16 mouse cellular contexts compared by ENCODE assay signal in the genomic region with DNA sequence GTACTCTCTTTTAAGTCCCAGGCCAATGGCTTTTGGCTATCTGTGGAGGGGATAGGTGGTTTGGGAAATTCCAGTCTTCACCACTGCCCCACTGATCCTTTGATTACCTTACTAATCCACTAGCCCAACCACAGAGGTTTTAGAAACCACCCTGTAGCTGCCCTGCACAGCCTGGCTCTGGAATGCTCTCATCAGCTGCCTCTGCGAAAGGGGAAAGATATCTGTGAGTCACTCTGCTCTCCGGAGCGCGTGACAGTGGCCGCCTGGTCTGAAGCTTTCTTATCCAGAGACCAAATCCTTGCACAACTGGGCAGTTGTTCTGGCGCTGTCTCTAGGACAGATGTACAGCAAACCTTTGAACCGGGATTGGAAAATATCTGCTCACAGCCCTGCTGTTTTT. TPM values are rescaled to one million over a fixed set of nuclear protein-coding genes. Genes with fewer than 3 reads are reported as not detected.
DNase-seq lines count a peak whose midpoint lies in the region; ATAC-seq and TF ChIP-seq lines count a peak whose summit lies in the region.
"Had no signal": no experiment of that assay in that cellular context is flagged by ENCODE, and none has a peak within 500 bp of the region (broad histone marks: within the 10 kb centered on the region; RNA-seq: fewer than 3 reads in every experiment).

No protein-coding gene starts in this region.

- 71% methylated on average over 7 of the region's 7 CpGs for WGBS in intestine, embryonic 16.5 days

- H3K4me2 ChIP-seq in intestine, embryonic 16.5 days (ENCODE audit: low read depth, low read length), result no peak overlapping the region
- H3K4me2 ChIP-seq: embryonic facial prominence, embryonic 12.5 days; hindbrain, embryonic 13.5 days; lung, embryonic 14.5 days; midbrain, embryonic 15.5 days had no signal

- no peaks in the 10 kb centered on the region for H3K27me3 ChIP-seq in intestine, embryonic 16.5 days (replicated peaks; ENCODE audit: control insufficient read depth, insufficient read depth, low read length)
- H3K27me3 ChIP-seq: CH12.LX; embryonic facial prominence, embryonic 12.5 days; hindbrain, embryonic 13.5 days; midbrain, embryonic 15.5 days had no signal

- H3K9ac ChIP-seq in intestine, embryonic 16.5 days (ENCODE audit: low read depth, low read length), result no peak overlapping the region
- H3K9ac ChIP-seq: embryonic facial prominence, embryonic 12.5 days; hindbrain, embryonic 13.5 days; lung, embryonic 14.5 days; midbrain, embryonic 15.5 days had no signal

- no peak for TF ChIP-seq POLR2A in cortical plate, adult 2 months (IDR thresholded peaks at IDR 0.05; ENCODE audit: extremely low read depth, insufficient read depth, low read length)

- H3K27ac ChIP-seq in cortical plate, adult 2 months (ENCODE audit: insufficient read depth, low read length), result peak overlapping the region; percentile 41; the same call in 1 of the 2 replicates
- peak overlapping the region; percentile 67 for H3K27ac ChIP-seq in intestine, embryonic 16.5 days (ENCODE audit: low read length)
- H3K27ac ChIP-seq: embryonic facial prominence, embryonic 12.5 days; hindbrain, embryonic 13.5 days; midbrain, embryonic 15.5 days had no signal

- H3K4me3 ChIP-seq in cortical plate, adult 2 months (ENCODE audit: insufficient read depth, low read length), result no peak overlapping the region
- no peak overlapping the region for H3K4me3 ChIP-seq in intestine, embryonic 16.5 days (ENCODE audit: low read length)
- H3K4me3 ChIP-seq: embryonic facial prominence, embryonic 12.5 days; hindbrain, embryonic 13.5 days; midbrain, embryonic 15.5 days had no signal

- peaks cover 4% of the 10 kb centered on the region; the same call in 1 of the 2 replicates for H3K4me1 ChIP-seq in cortical plate, adult 2 months (ENCODE audit: control insufficient read depth, insufficient read depth, low read length)
- peaks cover 7% of the 10 kb centered on the region for H3K4me1 ChIP-seq in intestine, embryonic 16.5 days (ENCODE audit: control insufficient read depth, insufficient read depth, low read length)

- H3K9me3 ChIP-seq in intestine, embryonic 16.5 days (ENCODE audit: control insufficient read depth, low read length), result no peaks in the 10 kb centered on the region
- H3K9me3 ChIP-seq: midbrain, embryonic 15.5 days had no signal

- ATAC-seq in intestine, embryonic 16.5 days, result peak; percentile 65
- no peak for ATAC-seq in CD4-positive, CD25-positive, alpha-beta regulatory T cell, adult 4 months
- ATAC-seq: midbrain, embryonic 15.5 days had no signal

- intact Hi-C loops in heart, postnatal 14 days (cut with DNase I), result no loop called here

- TF ChIP-seq CTCF in cortical plate, adult 2 months (IDR thresholded peaks at IDR 0.05; ENCODE audit: extremely low read depth, insufficient read depth, low read length), result no peak

- peak; percentile 64 to 68 for DNase-seq in heart, adult 18-20 months
- no peak for DNase-seq in heart, postnatal 14 days
- DNase-seq in MN1 (ENCODE audit: low spot score), result peak; percentile 69
- no peak for DNase-seq in cerebellum, adult 9-11 months
- no peak for DNase-seq in spleen, adult 12 weeks (ENCODE audit: low spot score)
- DNase-seq: cerebellum, adult 18-20 months; kidney, postnatal 10 days; lung, embryonic 14.5 days; thymus, postnatal 36 days had no signal

- H3K36me3 ChIP-seq in intestine, embryonic 16.5 days (ENCODE audit: control insufficient read depth, insufficient read depth, low read length), result peaks cover 7% of the 10 kb centered on the region; the same call in 1 of the 2 replicates

RNA-seq across cellular contexts. Expression of a gene that starts 3.9 kb away (rescaled TPM):
- total RNA-seq in heart, adult 18-20 months (2021), result under 1 TPM in 1 of 2 experiments, not detected in 1; 0.35 TPM
- total RNA-seq in heart, postnatal 14 days (2021), result under 1 TPM in 1 of 2 experiments, not detected in 1; 0.39 TPM
- polyA plus RNA-seq in cortical plate, adult 2 months (2012; rRNA removed), result not detected in 2 replicates
- 0.37 TPM in 1 of 2 replicates, not detected in the other for polyA plus RNA-seq in intestine, embryonic 16.5 days (2015; fragmentation: Nextera tagmentation; extraction: Ambion mirVana)
- polyA plus RNA-seq in CD4-positive, CD25-positive, alpha-beta regulatory T cell, adult 4 months (2017; shearing (Covaris generic)), result not detected
- total RNA-seq: CH12.LX had no signal
- polyA plus RNA-seq: hindbrain, embryonic 13.5 days; lung, embryonic 14.5 days; midbrain, embryonic 15.5 days had no signal

RNA-seq across cellular contexts. Expression of a gene that starts 5.3 kb away (rescaled TPM):
- 10 to 100 TPM; 39.1 to 44.1 TPM for total RNA-seq in heart, adult 18-20 months (2021)
- total RNA-seq in heart, postnatal 14 days (2021), result 10 to 100 TPM; 53.5 to 58.1 TPM
- 158 and 160 TPM in 2 replicates for polyA plus RNA-seq in cortical plate, adult 2 months (2012; rRNA removed)
- 119 and 129 TPM in 2 replicates for polyA plus RNA-seq in intestine, embryonic 16.5 days (2015; fragmentation: Nextera tagmentation; extraction: Ambion mirVana)
- polyA plus RNA-seq in CD4-positive, CD25-positive, alpha-beta regulatory T cell, adult 4 months (2017; shearing (Covaris generic)), result 100 to 1,000 TPM; 114 to 126 TPM

RNA-seq across cellular contexts. Expression of a gene that starts 18.2 kb away (rescaled TPM):
- 100 to 1,000 TPM; 230 TPM for total RNA-seq in heart, adult 18-20 months (2021)
- total RNA-seq in heart, postnatal 14 days (2021), result 100 to 1,000 TPM; 238 to 247 TPM
- polyA plus RNA-seq in cortical plate, adult 2 months (2012; rRNA removed), result 88.9 and 91.2 TPM in 2 replicates
- 1,365 and 1,538 TPM in 2 replicates for polyA plus RNA-seq in intestine, embryonic 16.5 days (2015; fragmentation: Nextera tagmentation; extraction: Ambion mirVana)
- polyA plus RNA-seq in CD4-positive, CD25-positive, alpha-beta regulatory T cell, adult 4 months (2017; shearing (Covaris generic)), result 100 to 1,000 TPM; 162 to 169 TPM

RNA-seq across cellular contexts. Expression of a gene that starts 24.3 kb away (rescaled TPM):
- under 1 TPM; 0.93 to 0.94 TPM for total RNA-seq in heart, adult 18-20 months (2021)
- 1 to 10 TPM; 1.7 to 2.4 TPM for total RNA-seq in heart, postnatal 14 days (2021)
- 0.13 TPM in 2 replicates for polyA plus RNA-seq in cortical plate, adult 2 months (2012; rRNA removed)
- polyA plus RNA-seq in intestine, embryonic 16.5 days (2015; fragmentation: Nextera tagmentation; extraction: Ambion mirVana), result 0.76 TPM in 2 replicates
- not detected for polyA plus RNA-seq in CD4-positive, CD25-positive, alpha-beta regulatory T cell, adult 4 months (2017; shearing (Covaris generic))

RNA-seq across cellular contexts. Expression of a gene that starts 26.6 kb away (rescaled TPM):
- 100 to 1,000 TPM; 133 to 144 TPM for total RNA-seq in heart, adult 18-20 months (2021)
- total RNA-seq in heart, postnatal 14 days (2021), result 100 to 1,000 TPM; 164 to 180 TPM
- polyA plus RNA-seq in cortical plate, adult 2 months (2012; rRNA removed), result 416 and 442 TPM in 2 replicates
- 626 and 641 TPM in 2 replicates for polyA plus RNA-seq in intestine, embryonic 16.5 days (2015; fragmentation: Nextera tagmentation; extraction: Ambion mirVana)
- 100 to 1,000 TPM; 554 to 866 TPM for polyA plus RNA-seq in CD4-positive, CD25-positive, alpha-beta regulatory T cell, adult 4 months (2017; shearing (Covaris generic))

Comparison
In these comparisons a context has a peak if more than half of its experiments do, and no peak if none do; other contexts are left out.
1. DNase-seq: peak in heart, adult 18-20 months (2 of 2) and MN1 (single experiment); none in heart, postnatal 14 days (0 of 2), cerebellum, adult 9-11 months (single experiment) and spleen, adult 12 weeks (single experiment).